Comparison of ENCODE assay signal across 31 mouse cellular contexts in the genomic region with DNA sequence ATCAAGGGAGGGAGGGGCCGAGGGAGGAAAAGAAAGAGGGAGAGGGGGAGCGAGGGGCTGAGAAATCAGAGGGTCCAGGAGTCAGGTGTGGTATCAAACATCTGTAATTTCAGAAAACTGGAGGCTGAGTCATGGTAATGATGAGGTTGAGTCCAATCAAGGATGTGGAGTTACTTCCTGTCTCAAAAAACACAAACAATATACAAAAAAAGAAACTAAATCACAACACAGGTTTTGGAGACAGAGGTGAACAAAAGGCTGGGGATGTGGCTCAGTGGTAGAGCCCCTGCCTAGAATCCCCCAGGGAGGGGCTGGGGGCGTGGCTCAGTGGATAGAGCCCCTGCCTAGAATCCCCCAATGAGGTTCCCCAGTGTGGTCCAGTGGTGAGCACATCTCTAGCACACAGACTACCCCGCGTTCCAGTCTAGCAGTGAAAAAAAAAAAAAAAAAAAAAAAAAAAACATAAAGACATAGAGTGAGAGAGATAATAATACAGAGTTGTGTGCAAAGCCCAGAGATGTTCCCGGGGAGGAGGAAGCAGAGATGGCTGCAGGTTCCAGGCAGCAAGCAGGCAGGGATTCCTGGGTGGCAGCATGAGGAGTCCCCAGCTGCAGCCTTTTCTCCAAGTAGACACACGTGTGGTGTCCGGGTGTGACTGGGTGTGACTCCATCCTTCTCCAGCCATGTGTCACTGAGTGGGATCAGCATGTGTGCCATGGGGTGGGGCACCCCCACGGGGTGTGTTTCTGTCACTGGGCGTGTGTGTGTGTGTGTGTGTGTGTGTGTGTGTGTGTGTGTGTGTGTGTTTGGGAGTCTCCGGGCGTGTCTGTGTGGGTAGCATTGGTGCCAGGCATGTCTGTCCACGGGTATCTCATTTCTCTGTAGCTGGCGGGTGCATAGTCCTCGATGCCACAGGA. TPM values are rescaled to one million over a fixed set of nuclear protein-coding genes. Genes with fewer than 3 reads are reported as not detected.
DNase-seq lines count a peak whose midpoint lies in the region; ATAC-seq and TF ChIP-seq lines count a peak whose summit lies in the region.
"Had no signal": no experiment of that assay in that cellular context is flagged by ENCODE, and none has a peak within 500 bp of the region (broad histone marks: within the 10 kb centered on the region; RNA-seq: fewer than 3 reads in every experiment).

No protein-coding gene starts in this region.

- no peaks in the 10 kb centered on the region for H3K4me1 ChIP-seq in midbrain, embryonic 11.5 days (ENCODE audit: control insufficient read depth, insufficient read depth, low read length)
- no peaks in the 10 kb centered on the region for H3K4me1 ChIP-seq in midbrain, embryonic 16.5 days (ENCODE audit: control insufficient read depth, insufficient read depth, low read length)
- peaks cover 41 to 50% of the 10 kb centered on the region in 2 experiments for H3K4me1 ChIP-seq in liver, embryonic 14.5 days (replicated peaks; ENCODE audit: control insufficient read depth in 2 of 2, insufficient read depth in 2 of 2, low read length in 1 of 2)
- H3K4me1 ChIP-seq: intestine, embryonic 15.5 days had no signal

- no peak for ATAC-seq in midbrain, embryonic 11.5 days (ENCODE audit: low FRiP score)
- ATAC-seq in midbrain, embryonic 16.5 days = no peak
- ATAC-seq in erythroblast, adult 5-6 weeks (replicated peaks; ENCODE audit: low FRiP score, poor library complexity, severe bottlenecking) = peak; percentile 38
- ATAC-seq in liver, embryonic 14.5 days (ENCODE audit: insufficient read depth) = no peak
- ATAC-seq in megakaryocyte-erythroid progenitor cell, adult 5-6 weeks (replicated peaks; ENCODE audit: low FRiP score, low TSS enrichment, poor library complexity, severe bottlenecking) = no peak
- ATAC-seq: forebrain, postnatal 0 days; intestine, embryonic 15.5 days; Patski had no signal

- H3K27ac ChIP-seq in midbrain, embryonic 11.5 days (ENCODE audit: low read depth, low read length) = no peak overlapping the region
- no peak overlapping the region for H3K27ac ChIP-seq in midbrain, embryonic 16.5 days (ENCODE audit: low read length)
- H3K27ac ChIP-seq in liver, embryonic 14.5 days = peak overlapping the region; percentile 100
- H3K27ac ChIP-seq: heart, embryonic 13.5 days; hindbrain, embryonic 13.5 days; intestine, embryonic 15.5 days had no signal

- no peaks in the 10 kb centered on the region; the same call in 1 of the 2 replicates for H3K27me3 ChIP-seq in midbrain, embryonic 11.5 days (ENCODE audit: control insufficient read depth, insufficient read depth, low read length)
- H3K27me3 ChIP-seq in midbrain, embryonic 16.5 days (ENCODE audit: control insufficient read depth, insufficient read depth, low read depth, low read length) = no peaks in the 10 kb centered on the region
- no peaks in the 10 kb centered on the region for H3K27me3 ChIP-seq in liver, embryonic 14.5 days (ENCODE audit: control insufficient read depth, insufficient read depth, low read length)
- H3K27me3 ChIP-seq: intestine, embryonic 15.5 days; Patski had no signal

- 75% methylated on average over 15 of the region's 15 CpGs for WGBS in midbrain, embryonic 11.5 days
- WGBS in midbrain, embryonic 16.5 days = 86% methylated on average over 15 of the region's 15 CpGs
- WGBS in liver, embryonic 14.5 days (ENCODE audit: insufficient replicate concordance) = 59% methylated on average over 15 of the region's 15 CpGs

- TF ChIP-seq CTCF in liver, embryonic 14.5 days (IDR thresholded peaks at IDR 0.05; ENCODE audit: low read depth) = no peak

- H3K4me3 ChIP-seq in midbrain, embryonic 11.5 days (ENCODE audit: low read depth, low read length) = no peak overlapping the region
- no peak overlapping the region for H3K4me3 ChIP-seq in midbrain, embryonic 16.5 days (ENCODE audit: low read depth, low read length)
- no peak overlapping the region for H3K4me3 ChIP-seq in liver, embryonic 14.5 days (ENCODE audit: insufficient read depth in 1 of 2, low read depth in 2 of 2, low read length in 2 of 2)
- H3K4me3 ChIP-seq: heart, embryonic 13.5 days; hindbrain, embryonic 13.5 days; intestine, embryonic 15.5 days had no signal

- H3K36me3 ChIP-seq in midbrain, embryonic 11.5 days (ENCODE audit: control insufficient read depth, insufficient read depth, low read length) = no peaks in the 10 kb centered on the region
- no peaks in the 10 kb centered on the region for H3K36me3 ChIP-seq in midbrain, embryonic 16.5 days (ENCODE audit: control insufficient read depth, insufficient read depth, low read length)
- H3K36me3 ChIP-seq in liver, embryonic 14.5 days (replicated peaks; ENCODE audit: control insufficient read depth, insufficient read depth, low read depth) = peaks cover 4% of the 10 kb centered on the region
- H3K36me3 ChIP-seq: heart, embryonic 13.5 days; hindbrain, embryonic 13.5 days; intestine, embryonic 15.5 days had no signal

- H3K9me3 ChIP-seq in midbrain, embryonic 11.5 days (ENCODE audit: control insufficient read depth, low read length) = no peaks in the 10 kb centered on the region
- H3K9me3 ChIP-seq in midbrain, embryonic 16.5 days (replicated peaks; ENCODE audit: control insufficient read depth, low read length, poor library complexity, severe bottlenecking) = no peaks in the 10 kb centered on the region
- H3K9me3 ChIP-seq in liver, embryonic 14.5 days (ENCODE audit: control insufficient read depth, low read length) = no peaks in the 10 kb centered on the region
- H3K9me3 ChIP-seq: heart, embryonic 13.5 days; hindbrain, embryonic 13.5 days; intestine, embryonic 15.5 days had no signal

- no peak overlapping the region for H3K9ac ChIP-seq in midbrain, embryonic 11.5 days (ENCODE audit: low read length)
- no peak overlapping the region for H3K9ac ChIP-seq in midbrain, embryonic 16.5 days (ENCODE audit: low read depth, low read length)
- H3K9ac ChIP-seq in liver, embryonic 14.5 days (replicated peaks) = no peak overlapping the region
- H3K9ac ChIP-seq: forebrain, postnatal 0 days; heart, embryonic 13.5 days; hindbrain, embryonic 13.5 days; intestine, embryonic 15.5 days had no signal

- DNase-seq in midbrain, embryonic 11.5 days (ENCODE audit: low spot score, missing footprints) = peak; percentile 12
- no peak for DNase-seq in liver, embryonic 14.5 days (ENCODE audit: low read depth in 3 of 3, low spot score in 3 of 3)
- DNase-seq in layer of hippocampus, adult 9-11 months = no peak
- DNase-seq in kidney, postnatal 36 days = no peak
- DNase-seq in cerebellum, postnatal 25 days = no peak
- DNase-seq: adrenal gland, postnatal 14 days; cerebellum, adult 9-10 months; forebrain, postnatal 0 days; left cerebral cortex, postnatal 4 days; lung, postnatal 10 days; midbrain, embryonic 14.5 days; right cerebral cortex, postnatal 4 days had no signal

- no peak for TF ChIP-seq EP300 in liver, embryonic 14.5 days (IDR thresholded peaks at IDR 0.05; ENCODE audit: low read depth)

- no peak overlapping the region for H3K4me2 ChIP-seq in midbrain, embryonic 11.5 days
- H3K4me2 ChIP-seq in midbrain, embryonic 16.5 days (ENCODE audit: low read length) = no peak overlapping the region
- H3K4me2 ChIP-seq in liver, embryonic 14.5 days (ENCODE audit: low read depth) = peak overlapping the region; percentile 31
- H3K4me2 ChIP-seq: heart, embryonic 13.5 days; hindbrain, embryonic 13.5 days; intestine, embryonic 15.5 days had no signal

RNA-seq across cellular contexts. Expression of a gene that starts 3.1 kb away (rescaled TPM):
- polyA plus RNA-seq in midbrain, embryonic 11.5 days (2014; fragmentation: Nextera tagmentation; extraction: Ambion mirVana) = 2.8 and 3.4 TPM in 2 replicates
- 0.81 and 0.84 TPM in 2 replicates for polyA plus RNA-seq in midbrain, embryonic 16.5 days (2015; fragmentation: Nextera tagmentation; extraction: Ambion mirVana)
- 102 and 125 TPM in 2 replicates for total RNA-seq in erythroblast, adult 5-6 weeks (2015; ENCODE audit: low replicate concordance)
- total RNA-seq in erythroblast, adult 5-6 weeks (2017; ENCODE audit: low replicate concordance) = 244 and 272 TPM in 2 replicates
- 112 and 113 TPM in 2 replicates for polyA plus RNA-seq in liver, embryonic 14.5 days (2012; rRNA removed)
- polyA plus RNA-seq in liver, embryonic 14.5 days (2014; fragmentation: Nextera tagmentation; extraction: Ambion mirVana) = 90.2 and 112 TPM in 2 replicates
- total RNA-seq in megakaryocyte-erythroid progenitor cell, adult 5-6 weeks (2014; fragmentation: Nextera tagmentation) = 120 and 147 TPM in 2 replicates
- 121 and 155 TPM in 2 replicates for total RNA-seq in megakaryocyte-erythroid progenitor cell, adult 5-6 weeks (2017)
- polyA plus RNA-seq: Patski had no signal

RNA-seq across cellular contexts. Expression of a gene that starts 18.0 kb away (rescaled TPM):
- not detected in 2 replicates for polyA plus RNA-seq in midbrain, embryonic 11.5 days (2014; fragmentation: Nextera tagmentation; extraction: Ambion mirVana)
- polyA plus RNA-seq in midbrain, embryonic 16.5 days (2015; fragmentation: Nextera tagmentation; extraction: Ambion mirVana) = not detected in 2 replicates
- total RNA-seq in erythroblast, adult 5-6 weeks (2015; ENCODE audit: low replicate concordance) = not detected in 2 replicates
- total RNA-seq in erythroblast, adult 5-6 weeks (2017; ENCODE audit: low replicate concordance) = not detected in 2 replicates
- not detected in 2 replicates for polyA plus RNA-seq in liver, embryonic 14.5 days (2012; rRNA removed)
- polyA plus RNA-seq in liver, embryonic 14.5 days (2014; fragmentation: Nextera tagmentation; extraction: Ambion mirVana) = not detected in 2 replicates
- not detected in 2 replicates for total RNA-seq in megakaryocyte-erythroid progenitor cell, adult 5-6 weeks (2014; fragmentation: Nextera tagmentation)
- total RNA-seq in megakaryocyte-erythroid progenitor cell, adult 5-6 weeks (2017) = not detected in 2 replicates
- total RNA-seq: adrenal gland, postnatal 14 days; forebrain, postnatal 0 days; gastrocnemius, adult 18-20 months; granulocyte monocyte progenitor cell, adult 5-6 weeks; heart, postnatal 25 days; layer of hippocampus, adult 18-20 months; left cerebral cortex, postnatal 4 days; liver, adult 2 months; megakaryocyte progenitor cell, adult 5-6 weeks; neutrophil, adult 5-6 weeks had no signal
- polyA plus RNA-seq: cortical plate, adult 2 months; embryonic facial prominence, embryonic 11.5 days; forebrain, postnatal 0 days; heart, embryonic 13.5 days; hindbrain, embryonic 13.5 days; intestine, embryonic 15.5 days; kidney, embryonic 16.5 days; liver, adult 2 months; midbrain, embryonic 14.5 days; Patski; urinary bladder, adult 2 months had no signal

RNA-seq across cellular contexts. Expression of a gene that starts 32.4 kb away (rescaled TPM):
- polyA plus RNA-seq in midbrain, embryonic 11.5 days (2014; fragmentation: Nextera tagmentation; extraction: Ambion mirVana) = 18.7 and 20.9 TPM in 2 replicates
- polyA plus RNA-seq in midbrain, embryonic 16.5 days (2015; fragmentation: Nextera tagmentation; extraction: Ambion mirVana) = 38.3 and 39.4 TPM in 2 replicates
- total RNA-seq in erythroblast, adult 5-6 weeks (2015; ENCODE audit: low replicate concordance) = 9.6 and 11.1 TPM in 2 replicates
- 13.3 and 16.0 TPM in 2 replicates for total RNA-seq in erythroblast, adult 5-6 weeks (2017; ENCODE audit: low replicate concordance)
- 20.6 and 22.2 TPM in 2 replicates for polyA plus RNA-seq in liver, embryonic 14.5 days (2012; rRNA removed)
- 11.2 and 11.8 TPM in 2 replicates for polyA plus RNA-seq in liver, embryonic 14.5 days (2014; fragmentation: Nextera tagmentation; extraction: Ambion mirVana)
- total RNA-seq in megakaryocyte-erythroid progenitor cell, adult 5-6 weeks (2014; fragmentation: Nextera tagmentation) = 32.7 and 41.2 TPM in 2 replicates
- total RNA-seq in megakaryocyte-erythroid progenitor cell, adult 5-6 weeks (2017) = 11.2 and 26.3 TPM in 2 replicates

RNA-seq across cellular contexts. Expression of a gene that starts 33.2 kb away (rescaled TPM):
- polyA plus RNA-seq in midbrain, embryonic 11.5 days (2014; fragmentation: Nextera tagmentation; extraction: Ambion mirVana) = 0.26 TPM in 1 of 2 replicates, not detected in the other
- polyA plus RNA-seq in midbrain, embryonic 16.5 days (2015; fragmentation: Nextera tagmentation; extraction: Ambion mirVana) = 0.29 TPM in 1 of 2 replicates, not detected in the other
- total RNA-seq in erythroblast, adult 5-6 weeks (2015; ENCODE audit: low replicate concordance) = not detected in 2 replicates
- not detected in 2 replicates for total RNA-seq in erythroblast, adult 5-6 weeks (2017; ENCODE audit: low replicate concordance)
- 0.11 TPM in 1 of 2 replicates, not detected in the other for polyA plus RNA-seq in liver, embryonic 14.5 days (2012; rRNA removed)
- not detected in 2 replicates for polyA plus RNA-seq in liver, embryonic 14.5 days (2014; fragmentation: Nextera tagmentation; extraction: Ambion mirVana)
- total RNA-seq in megakaryocyte-erythroid progenitor cell, adult 5-6 weeks (2014; fragmentation: Nextera tagmentation) = not detected in 2 replicates
- total RNA-seq in megakaryocyte-erythroid progenitor cell, adult 5-6 weeks (2017) = not detected in 2 replicates
- total RNA-seq: adrenal gland, postnatal 14 days; forebrain, postnatal 0 days; gastrocnemius, adult 18-20 months; granulocyte monocyte progenitor cell, adult 5-6 weeks; heart, postnatal 25 days; layer of hippocampus, adult 18-20 months; liver, adult 2 months; megakaryocyte progenitor cell, adult 5-6 weeks; neutrophil, adult 5-6 weeks had no signal
- polyA plus RNA-seq: embryonic facial prominence, embryonic 11.5 days; forebrain, postnatal 0 days; heart, embryonic 13.5 days; liver, adult 2 months; midbrain, embryonic 14.5 days; Patski; thymus, postnatal 0 days had no signal

RNA-seq across cellular contexts. Expression of a gene that starts 50.5 kb away (rescaled TPM):
- polyA plus RNA-seq in midbrain, embryonic 11.5 days (2014; fragmentation: Nextera tagmentation; extraction: Ambion mirVana) = 13.0 and 14.3 TPM in 2 replicates
- 22.2 and 23.1 TPM in 2 replicates for polyA plus RNA-seq in midbrain, embryonic 16.5 days (2015; fragmentation: Nextera tagmentation; extraction: Ambion mirVana)
- total RNA-seq in erythroblast, adult 5-6 weeks (2015; ENCODE audit: low replicate concordance) = 1.0 TPM in 1 of 2 replicates, not detected in the other
- 0.34 and 1.3 TPM in 2 replicates for total RNA-seq in erythroblast, adult 5-6 weeks (2017; ENCODE audit: low replicate concordance)
- polyA plus RNA-seq in liver, embryonic 14.5 days (2012; rRNA removed) = 1.5 and 1.8 TPM in 2 replicates
- 1.4 TPM in 2 replicates for polyA plus RNA-seq in liver, embryonic 14.5 days (2014; fragmentation: Nextera tagmentation; extraction: Ambion mirVana)
- total RNA-seq in megakaryocyte-erythroid progenitor cell, adult 5-6 weeks (2014; fragmentation: Nextera tagmentation) = 3.3 and 6.7 TPM in 2 replicates
- total RNA-seq in megakaryocyte-erythroid progenitor cell, adult 5-6 weeks (2017) = 3.0 and 4.4 TPM in 2 replicates

Comparison
In these comparisons a context has a peak if more than half of its experiments do, and no peak if none do; other contexts are left out.
1. RNA of a gene that starts 3.1 kb away (polyA plus RNA-seq): 90.2 to 113 TPM in liver, embryonic 14.5 days; 2.8 to 3.4 TPM in midbrain, embryonic 11.5 days and 0.81 to 0.84 TPM in midbrain, embryonic 16.5 days; every median in the first group is over 10 times any median in the second.